Mouse (Mus musculus): ENCODE results near the gene Hmga1. TPM values are rescaled to one million over a fixed set of nuclear protein-coding genes. Genes with fewer than 3 reads are reported as not detected.
A peak's percentile ranks its signal among the peaks of the same experiment; 100 is the strongest.

Gene Hmga1
- total and polyA plus RNA-seq, 3 experiments = 131 to 1,702 (median 270) TPM

DNA sequence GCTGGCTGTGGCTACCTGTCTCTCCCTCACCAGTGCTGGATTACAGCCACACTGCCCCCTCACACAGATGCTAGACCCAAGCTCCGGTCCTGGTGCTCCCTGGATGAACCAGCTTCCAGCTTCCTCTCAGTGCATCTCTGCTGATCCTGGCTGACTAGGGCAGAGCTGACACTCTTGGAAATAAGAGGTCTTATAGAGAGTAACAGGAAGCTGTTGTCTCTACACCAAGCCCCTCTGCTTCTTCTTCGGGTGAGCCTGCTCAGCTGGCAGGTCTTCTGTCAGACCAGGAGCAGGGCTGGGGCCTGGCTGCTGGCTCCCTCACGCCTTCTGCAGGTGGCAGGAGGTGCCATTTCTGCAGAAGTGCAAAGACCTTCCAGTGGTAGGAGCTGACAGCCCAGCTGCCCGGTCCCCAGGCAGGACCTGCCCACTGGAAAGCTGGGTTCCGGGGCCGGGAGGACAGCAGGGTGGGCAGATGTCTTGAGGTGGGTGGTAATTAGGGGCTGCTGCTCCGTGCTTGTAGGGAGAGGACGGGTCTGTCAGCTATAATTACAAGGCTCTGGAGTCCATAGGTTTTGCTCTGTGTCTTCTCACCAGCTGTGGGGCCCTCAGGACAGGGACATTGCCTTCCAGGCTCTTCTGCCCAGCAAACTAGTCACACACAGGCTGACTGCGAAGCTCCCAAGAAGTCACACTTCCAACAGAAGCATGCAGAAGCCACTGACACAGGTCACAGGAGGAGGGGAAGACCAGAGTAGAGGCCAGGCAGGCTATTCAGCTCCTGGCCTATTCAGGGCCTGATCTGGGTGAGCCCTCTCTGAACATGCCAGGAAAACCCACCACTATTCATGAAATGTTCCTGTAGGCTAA lies 45.8 kb upstream of the Hmga1 start:
- no peak for TF ChIP-seq GATA1 (IDR thresholded peaks at IDR 0.05; ENCODE audit: borderline replicate concordance, low read length)
- TF ChIP-seq POLR2AphosphoS5 (IDR thresholded peaks at IDR 0.05; ENCODE audit: insufficient replicate concordance, low read depth, low read length) = no peak
- no peak for TF ChIP-seq TAL1 (conservative IDR thresholded peaks at IDR 0.05; ENCODE audit: low read depth, low read length)
- TF ChIP-seq GATA2 (IDR thresholded peaks at IDR 0.05; ENCODE audit: borderline replicate concordance, low read depth, low read length) = no peak
- TF ChIP-seq CTCF (IDR thresholded peaks at IDR 0.05; ENCODE audit: low read depth, low read length) = no peak
- no peak for ATAC-seq (ENCODE audit: extremely low read depth, insufficient number of reproducible peaks, low FRiP score, poor library complexity, severe bottlenecking)
- no peaks in the 10 kb centered on the region; the same call in 1 of the 2 replicates for H3K27me3 ChIP-seq (ENCODE audit: insufficient read depth, low read length)
- H3K4me3 ChIP-seq (ENCODE audit: low read depth, low read length) = no peak overlapping the region
- DNase-seq (ENCODE audit: low spot score) = no peak
- H3K4me1 ChIP-seq (ENCODE audit: insufficient read depth, low read depth, low read length) = no peaks in the 10 kb centered on the region
- no peaks in the 10 kb centered on the region for H3K36me3 ChIP-seq (replicated peaks)
- peaks cover 48% of the 10 kb centered on the region for H3K9me3 ChIP-seq (replicated peaks)

DNA sequence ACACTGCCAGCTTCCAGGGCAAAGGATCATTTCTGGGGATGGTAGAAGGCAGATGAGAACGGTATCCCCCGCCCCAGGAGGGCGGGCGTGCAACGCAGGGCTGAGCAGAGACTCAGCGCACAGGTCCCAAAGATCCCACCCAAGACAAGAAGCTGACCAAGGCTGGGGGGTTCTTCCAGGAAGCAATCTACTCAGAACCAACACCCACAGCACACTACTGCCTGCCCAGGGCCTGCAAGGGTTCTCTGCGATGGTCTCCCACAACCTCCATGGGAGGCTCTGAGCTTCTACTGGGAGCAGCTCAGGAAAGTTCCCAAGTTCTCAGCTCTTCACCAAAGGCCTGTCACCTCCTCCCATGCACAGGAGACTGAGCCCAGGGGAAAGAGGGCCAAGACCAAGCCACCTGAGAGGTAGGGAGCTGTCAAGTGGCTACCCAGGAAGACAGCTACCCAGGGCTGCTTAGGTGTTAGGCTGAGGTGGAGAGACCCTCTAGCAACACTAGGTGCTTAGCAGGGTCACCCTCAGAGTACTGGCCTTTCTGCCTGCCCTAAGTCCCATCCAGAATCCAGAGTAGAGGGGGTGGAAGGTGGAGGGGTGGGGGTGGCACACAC lies 45.1 kb upstream of the Hmga1 start:
- Histone ChIP-seq H3K9me3 (replicated peaks) (peaks cover 42% of the 10 kb centered on the region), H3K4me1 (ENCODE audit: insufficient read depth, low read depth, low read length) (no peaks in the 10 kb centered on the region), H3K27me3 (ENCODE audit: insufficient read depth, low read length) (no peaks in the 10 kb centered on the region; the same call in 1 of the 2 replicates), H3K36me3 (replicated peaks) (no peaks in the 10 kb centered on the region), H3K4me3 (ENCODE audit: low read depth, low read length) (no peak overlapping the region)
- TF ChIP-seq TAL1 (conservative IDR thresholded peaks at IDR 0.05; ENCODE audit: low read depth, low read length) (no peak), GATA1 (IDR thresholded peaks at IDR 0.05; ENCODE audit: borderline replicate concordance, low read length) (no peak), GATA2 (IDR thresholded peaks at IDR 0.05; ENCODE audit: borderline replicate concordance, low read depth, low read length) (no peak), POLR2AphosphoS5 (IDR thresholded peaks at IDR 0.05; ENCODE audit: insufficient replicate concordance, low read depth, low read length) (no peak), CTCF (IDR thresholded peaks at IDR 0.05; ENCODE audit: low read depth, low read length) (no peak)
- DNase-seq (ENCODE audit: low spot score) (no peak), ATAC-seq (ENCODE audit: extremely low read depth, insufficient number of reproducible peaks, low FRiP score, poor library complexity, severe bottlenecking) (no peak)

DNA sequence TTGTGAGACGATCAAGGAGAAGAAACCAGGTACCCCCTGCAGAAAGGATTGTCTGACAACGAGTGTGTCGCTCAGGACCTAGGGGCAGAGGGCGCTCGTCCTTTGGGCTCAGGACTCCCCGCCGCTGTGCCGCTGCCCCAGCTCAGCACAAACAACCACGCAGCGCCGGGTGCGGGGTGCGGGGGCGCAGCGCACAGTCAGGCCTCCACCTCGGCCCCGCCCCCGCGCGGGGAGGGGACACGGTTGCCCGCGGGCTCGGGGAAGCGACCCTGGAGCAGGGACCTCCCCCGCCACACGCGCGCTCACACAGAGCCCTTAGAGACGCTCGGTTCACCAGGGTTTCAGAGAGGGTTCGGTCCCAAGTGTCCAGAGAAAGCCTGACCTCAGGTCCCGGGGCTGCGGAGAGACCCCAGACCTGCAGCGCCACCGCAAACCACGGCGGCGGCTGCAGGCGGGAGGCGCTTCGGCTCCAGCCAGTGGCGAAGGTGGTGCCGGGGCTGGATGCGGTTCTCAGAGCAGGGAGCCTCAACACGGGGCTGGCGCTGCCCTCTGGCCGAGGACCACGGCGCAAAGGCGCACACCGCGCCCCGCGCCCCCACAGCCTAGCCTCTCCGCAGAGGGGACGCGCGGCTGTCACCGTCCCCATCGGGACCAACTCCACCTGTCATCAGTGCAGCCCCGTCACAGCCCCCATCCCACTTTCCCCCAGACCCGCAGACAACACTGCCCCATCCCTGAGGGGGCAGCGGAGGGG lies 44.3 kb upstream of the Hmga1 start:
- Histone ChIP-seq H3K4me3 (ENCODE audit: low read depth, low read length) (peak overlapping the region; percentile 11; the same call in 1 of the 2 replicates), H3K36me3 (replicated peaks) (no peaks in the 10 kb centered on the region), H3K27me3 (ENCODE audit: insufficient read depth, low read length) (no peaks in the 10 kb centered on the region; the same call in 1 of the 2 replicates), H3K9me3 (replicated peaks) (peaks cover 39% of the 10 kb centered on the region), H3K4me1 (ENCODE audit: insufficient read depth, low read depth, low read length) (no peaks in the 10 kb centered on the region)
- DNase-seq (ENCODE audit: low spot score) (no peak), ATAC-seq (ENCODE audit: extremely low read depth, insufficient number of reproducible peaks, low FRiP score, poor library complexity, severe bottlenecking) (no peak)
- TF ChIP-seq TAL1 (conservative IDR thresholded peaks at IDR 0.05; ENCODE audit: low read depth, low read length) = no peak
- TF ChIP-seq GATA2 (IDR thresholded peaks at IDR 0.05; ENCODE audit: borderline replicate concordance, low read depth, low read length) = no peak
- no peak for TF ChIP-seq GATA1 (IDR thresholded peaks at IDR 0.05; ENCODE audit: borderline replicate concordance, low read length)
- no peak for TF ChIP-seq CTCF (IDR thresholded peaks at IDR 0.05; ENCODE audit: low read depth, low read length)
- no peak for TF ChIP-seq POLR2AphosphoS5 (IDR thresholded peaks at IDR 0.05; ENCODE audit: insufficient replicate concordance, low read depth, low read length)

DNA sequence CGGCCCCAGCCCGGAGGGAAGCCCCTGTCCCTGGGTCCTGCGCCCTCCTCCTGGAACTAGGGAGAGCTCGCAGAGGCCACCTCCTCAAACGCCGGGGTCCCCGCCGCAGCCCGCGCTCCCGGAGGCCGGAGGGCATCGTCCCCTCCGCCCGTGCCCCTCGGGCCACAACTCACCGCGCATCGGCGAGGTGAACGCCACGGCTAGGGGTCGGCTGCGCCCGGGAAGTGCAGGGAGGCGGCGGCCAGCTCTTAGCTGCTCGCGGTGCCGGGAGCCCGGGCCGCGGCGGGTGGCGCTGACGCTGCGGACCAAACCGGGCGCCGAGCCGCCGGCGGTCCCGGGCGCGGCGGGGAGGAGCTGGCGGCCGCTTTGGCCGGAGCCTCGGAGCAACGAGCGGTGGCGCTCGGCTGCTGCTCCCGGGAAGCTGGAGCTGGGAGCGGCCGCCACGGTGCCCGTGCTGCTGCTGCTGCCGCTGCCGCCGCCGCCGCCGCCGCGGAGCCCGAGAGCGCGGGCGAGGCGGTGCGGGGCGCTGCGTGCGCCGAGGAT lies 43.6 kb upstream of the Hmga1 start:
- H3K4me1 ChIP-seq (ENCODE audit: insufficient read depth, low read depth, low read length) = no peaks in the 10 kb centered on the region
- no peaks in the 10 kb centered on the region for H3K36me3 ChIP-seq (replicated peaks)
- ATAC-seq (ENCODE audit: extremely low read depth, insufficient number of reproducible peaks, low FRiP score, poor library complexity, severe bottlenecking) = no peak
- DNase-seq (ENCODE audit: low spot score) = no peak
- H3K27me3 ChIP-seq (ENCODE audit: insufficient read depth, low read length) = no peaks in the 10 kb centered on the region; the same call in 1 of the 2 replicates
- TF ChIP-seq CTCF (IDR thresholded peaks at IDR 0.05; ENCODE audit: low read depth, low read length) (no peak), GATA1 (IDR thresholded peaks at IDR 0.05; ENCODE audit: borderline replicate concordance, low read length) (no peak), GATA2 (IDR thresholded peaks at IDR 0.05; ENCODE audit: borderline replicate concordance, low read depth, low read length) (no peak)
- peak overlapping the region; percentile 11; the same call in 1 of the 2 replicates for H3K4me3 ChIP-seq (ENCODE audit: low read depth, low read length)
- peaks cover 39% of the 10 kb centered on the region for H3K9me3 ChIP-seq (replicated peaks)

DNA sequence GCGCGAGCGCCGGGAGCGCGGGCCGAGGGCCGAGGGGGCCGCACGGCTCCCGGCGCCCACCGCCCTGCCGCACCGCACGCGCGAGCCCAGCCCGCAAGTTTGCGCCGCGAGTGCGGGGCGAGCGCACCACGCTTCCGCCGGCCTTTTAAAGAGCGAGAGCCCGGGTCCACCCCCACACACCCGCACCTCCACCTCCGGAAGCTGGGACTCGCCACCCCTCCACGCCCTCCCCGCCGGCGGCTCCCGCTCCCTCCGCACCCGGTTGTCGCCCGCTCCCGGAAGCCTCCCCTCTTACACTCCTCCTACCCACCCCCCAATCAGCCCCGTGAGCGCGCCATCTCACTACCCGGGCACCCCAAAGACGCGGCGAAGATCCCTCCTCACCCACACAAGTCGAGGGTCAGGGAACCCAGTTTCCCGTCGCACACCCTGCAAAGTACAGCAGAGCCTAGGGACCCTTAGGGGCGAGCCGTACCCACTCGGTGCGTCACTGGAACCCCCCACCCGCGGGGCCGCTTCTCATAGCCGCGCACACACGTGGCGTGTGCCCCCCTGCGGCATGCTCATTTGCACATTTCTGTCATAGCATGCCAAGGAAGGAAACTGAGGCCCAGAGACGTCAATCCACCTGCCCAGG lies 42.9 kb upstream of the Hmga1 start:
- no peaks in the 10 kb centered on the region; the same call in 1 of the 2 replicates for H3K27me3 ChIP-seq (ENCODE audit: insufficient read depth, low read length)
- H3K4me3 ChIP-seq (ENCODE audit: low read depth, low read length) = no peak overlapping the region; the same call in 1 of the 2 replicates
- no peaks in the 10 kb centered on the region for H3K4me1 ChIP-seq (ENCODE audit: insufficient read depth, low read depth, low read length)
- TF ChIP-seq CTCF (IDR thresholded peaks at IDR 0.05; ENCODE audit: low read depth, low read length) (no peak), POLR2AphosphoS5 (IDR thresholded peaks at IDR 0.05; ENCODE audit: insufficient replicate concordance, low read depth, low read length) (no peak), GATA2 (IDR thresholded peaks at IDR 0.05; ENCODE audit: borderline replicate concordance, low read depth, low read length) (no peak), TAL1 (conservative IDR thresholded peaks at IDR 0.05; ENCODE audit: low read depth, low read length) (no peak), GATA1 (IDR thresholded peaks at IDR 0.05; ENCODE audit: borderline replicate concordance, low read length) (no peak)
- DNase-seq (ENCODE audit: low spot score) (no peak), ATAC-seq (ENCODE audit: extremely low read depth, insufficient number of reproducible peaks, low FRiP score, poor library complexity, severe bottlenecking) (no peak)
- peaks cover 39% of the 10 kb centered on the region for H3K9me3 ChIP-seq (replicated peaks)
- H3K36me3 ChIP-seq (replicated peaks) = no peaks in the 10 kb centered on the region
